Mouse (Mus musculus) liver, adult 2 months (tissue): ENCODE data around the gene Chil5.

Experiments used
- CTCF ChIP-seq: fragments of 200-500 bp; IDR thresholded peaks from 2 replicates; pipeline ENCODE4 v1.5.1; 2011; ENCODE audit warnings: low read depth, low read length, control low read depth
- POLR2A ChIP-seq: fragments of 200-500 bp; IDR thresholded peaks from 2 replicates; pipeline ENCODE4 v1.6.1; 2011; ENCODE audit warnings: low read length, control low read depth; ENCODE audit not compliant: insufficient read depth; ENCODE audit errors: extremely low read depth

DNA sequence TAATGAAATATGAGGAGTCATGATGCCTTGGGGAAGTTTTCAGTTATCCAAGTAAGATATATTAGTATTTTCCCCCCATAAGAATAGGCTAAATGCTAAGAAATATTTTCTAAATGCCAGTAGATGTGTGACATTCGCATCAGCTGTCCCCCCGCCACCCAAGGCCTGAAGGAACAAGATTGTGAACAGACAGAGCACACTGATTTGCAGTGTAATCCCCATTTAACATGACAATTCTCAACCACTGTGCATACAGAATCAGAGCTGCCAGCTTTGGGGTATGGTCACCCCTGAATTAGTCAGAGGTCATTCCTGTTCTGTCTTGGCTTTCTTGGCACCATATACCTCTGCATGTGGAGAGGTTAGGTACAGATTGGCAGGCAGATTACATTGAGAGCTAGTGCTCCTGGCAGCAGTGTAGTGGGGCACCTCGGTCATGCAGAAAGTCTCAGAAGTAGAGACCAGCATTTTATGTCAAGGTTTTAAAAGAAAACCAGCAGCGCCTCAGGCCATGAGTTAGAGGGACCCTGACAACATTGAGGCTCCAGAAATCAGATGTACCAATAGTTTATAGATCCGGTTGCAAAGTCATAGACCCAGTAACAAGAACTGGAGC, 60.7 kb downstream of the Chil5 start:
- no peak for TF ChIP-seq CTCF
- TF ChIP-seq POLR2A = no peak
